Mouse (Mus musculus): ENCODE data around the gene Ldhc. TPM values are rescaled to one million over a fixed set of nuclear protein-coding genes. Genes with fewer than 3 reads are reported as not detected.

The Ldhc gene
- total and polyA plus RNA-seq, 3 experiments, result not detected

GRCm38 (mm10) chr7:46834994-46835610 is 25.9 kb upstream of the Ldhc start:
- TF ChIP-seq ETS1 (conservative IDR thresholded peaks at IDR 0.05; ENCODE audit: low read depth, low read length), result no peak
- TF ChIP-seq MAFK (IDR thresholded peaks at IDR 0.05; ENCODE audit: insufficient replicate concordance, low read length), result no peak
- TF ChIP-seq CTCF (conservative IDR thresholded peaks at IDR 0.05 in 1 of 2, IDR thresholded peaks at IDR 0.05 in 1 of 2; ENCODE audit: low read depth in 2 of 2, low read length in 2 of 2), result no peak
- TF ChIP-seq BHLHE40 (IDR thresholded peaks at IDR 0.05; ENCODE audit: low read depth, low read length), result no peak
- no peak for TF ChIP-seq PAX5 (IDR thresholded peaks at IDR 0.05; ENCODE audit: low read length)
- no peak for TF ChIP-seq E2F4 (IDR thresholded peaks at IDR 0.05; ENCODE audit: insufficient replicate concordance, low read depth, low read length)
- no peak for TF ChIP-seq GABPA (IDR thresholded peaks at IDR 0.05; ENCODE audit: insufficient replicate concordance, low read depth, low read length)
- no peak for TF ChIP-seq HCFC1 (IDR thresholded peaks at IDR 0.05; ENCODE audit: low read depth, low read length)
- TF ChIP-seq MEF2A (IDR thresholded peaks at IDR 0.05; ENCODE audit: borderline replicate concordance, low read depth, low read length), result no peak
- no peak for TF ChIP-seq CHD2 (IDR thresholded peaks at IDR 0.05; ENCODE audit: low read length)
- TF ChIP-seq EP300 (IDR thresholded peaks at IDR 0.05; ENCODE audit: low read length), result no peak
- TF ChIP-seq POLR2A (IDR thresholded peaks at IDR 0.05; ENCODE audit: low read depth, low read length), result no peak
- Histone ChIP-seq H3K79me2 (replicated peaks; ENCODE audit: control insufficient read depth, extremely low read depth, insufficient read depth, poor library complexity, severe bottlenecking) (no peaks in the 10 kb centered on the region), H3K27ac (ENCODE audit: insufficient read depth, low read depth) (no peak overlapping the region), H3K27me3 (replicated peaks) (no peaks in the 10 kb centered on the region), H3K4me1 (ENCODE audit: control insufficient read depth in 1 of 2, insufficient read depth in 2 of 2) (peaks cover 8 to 42% of the 10 kb centered on the region in 2 experiments; a peak in 3 of 4 replicates), H3K4me2 (ENCODE audit: insufficient read depth, low read depth, poor library complexity, severe bottlenecking) (no peak overlapping the region), H3K9ac (ENCODE audit: insufficient read depth, low read depth) (no peak overlapping the region), H3K36me3 (replicated peaks in 1 of 2; ENCODE audit: control insufficient read depth in 1 of 2, insufficient read depth in 1 of 2, low read length in 1 of 2) (peaks cover 0 to under 1% of the 10 kb centered on the region in 2 experiments), H3K9me3 (replicated peaks; ENCODE audit: low read length) (no peaks in the 10 kb centered on the region), H3K4me3 (replicated peaks in 1 of 3; ENCODE audit: low read depth in 2 of 3, low read length in 2 of 3, poor library complexity in 1 of 3) (no peak overlapping the region)
- no peak for DNase-seq (ENCODE audit: extremely low read depth)
- dilution Hi-C loops (cut with MboI; ENCODE audit: extremely low pct_ligation_motif_present, extremely low pct_unique_long_range_greater_than_20kb, low sequenced_read_pairs) (no loop called here), in situ Hi-C loops (cut with MboI; ENCODE audit: low pct_ligation_motif_present, low pct_unique_long_range_greater_than_20kb, low sequenced_read_pairs) (no loop called here)

- peaks cover 5 to 32% of the 10 kb centered on the region in 2 experiments; a peak in 3 of 4 replicates for H3K4me1 ChIP-seq (ENCODE audit: control insufficient read depth in 1 of 2, insufficient read depth in 2 of 2)
- TF ChIP-seq TBP (conservative IDR thresholded peaks at IDR 0.05; ENCODE audit: low read depth, low read length) (no peak), BHLHE40 (IDR thresholded peaks at IDR 0.05; ENCODE audit: low read depth, low read length) (no peak), USF2 (conservative IDR thresholded peaks at IDR 0.05; ENCODE audit: low read depth, low read length) (no peak), E2F4 (IDR thresholded peaks at IDR 0.05; ENCODE audit: insufficient replicate concordance, low read depth, low read length) (no peak), SMC3 (IDR thresholded peaks at IDR 0.05; ENCODE audit: low read depth, low read length) (no peak), NRF1 (IDR thresholded peaks at IDR 0.05; ENCODE audit: low read depth, low read length) (no peak), CTCF (conservative IDR thresholded peaks at IDR 0.05 in 1 of 2, IDR thresholded peaks at IDR 0.05 in 1 of 2; ENCODE audit: low read depth in 2 of 2, low read length in 2 of 2) (no peak), ZMIZ1 (IDR thresholded peaks at IDR 0.05; ENCODE audit: low read depth, low read length) (no peak), MXI1 (IDR thresholded peaks at IDR 0.05; ENCODE audit: low read depth, low read length) (no peak), ZKSCAN1 (IDR thresholded peaks at IDR 0.05; ENCODE audit: borderline replicate concordance, low read depth, low read length) (no peak), TCF12 (IDR thresholded peaks at IDR 0.05; ENCODE audit: low read depth, low read length) (no peak), POLR2A (IDR thresholded peaks at IDR 0.05; ENCODE audit: low read depth, low read length) (no peak), NELFE (IDR thresholded peaks at IDR 0.05; ENCODE audit: low read depth, low read length) (no peak), MEF2A (IDR thresholded peaks at IDR 0.05; ENCODE audit: borderline replicate concordance, low read depth, low read length) (no peak), MAZ (IDR thresholded peaks at IDR 0.05; ENCODE audit: low read depth, low read length) (no peak)
- no peaks in the 10 kb centered on the region for H3K36me3 ChIP-seq (replicated peaks in 1 of 2; ENCODE audit: control insufficient read depth in 1 of 2, insufficient read depth in 1 of 2, low read length in 1 of 2)
- H3K9me3 ChIP-seq (replicated peaks; ENCODE audit: low read length), result no peaks in the 10 kb centered on the region
- in situ Hi-C loops (cut with MboI; ENCODE audit: low pct_ligation_motif_present, low pct_unique_long_range_greater_than_20kb, low sequenced_read_pairs), result no loop called here
- H3K9ac ChIP-seq (ENCODE audit: insufficient read depth, low read depth), result no peak overlapping the region
- H3K27me3 ChIP-seq (replicated peaks), result no peaks in the 10 kb centered on the region
- no peak overlapping the region for H3K27ac ChIP-seq (ENCODE audit: insufficient read depth, low read depth)
- no peak for DNase-seq (ENCODE audit: extremely low read depth)
- dilution Hi-C loops (cut with MboI; ENCODE audit: extremely low pct_ligation_motif_present, extremely low pct_unique_long_range_greater_than_20kb, low sequenced_read_pairs), result no loop called here
- no peak overlapping the region for H3K4me3 ChIP-seq (replicated peaks in 1 of 3; ENCODE audit: low read depth in 2 of 3, low read length in 2 of 3, poor library complexity in 1 of 3)
- no peak overlapping the region for H3K4me2 ChIP-seq (ENCODE audit: insufficient read depth, low read depth, poor library complexity, severe bottlenecking)
- H3K79me2 ChIP-seq (replicated peaks; ENCODE audit: control insufficient read depth, extremely low read depth, insufficient read depth, poor library complexity, severe bottlenecking), result no peaks in the 10 kb centered on the region
Measured at GRCm38 (mm10) chr7:46836357-46836756, 24.6 kb upstream of the Ldhc start.

Measured in CH12.LX (cell line).